Mouse (Mus musculus) small intestine, adult 2 months (tissue): ENCODE measurements around the gene Susd4.

Experiments used
- CTCF ChIP-seq: fragments of 200-500 bp; IDR thresholded peaks from 2 replicates; pipeline ENCODE4 v1.5.1; 2012; ENCODE audit warnings: low read depth, mild to moderate bottlenecking, control low read depth, inconsistent platforms, low read length, moderate library complexity, mixed read lengths; ENCODE audit not compliant: insufficient replicate concordance, insufficient read length; ENCODE audit errors: extremely low read depth
- POLR2A ChIP-seq: fragments of 200-500 bp; IDR thresholded peaks from 2 replicates; pipeline ENCODE4 v1.6.1; 2012; ENCODE audit warnings: low read depth, mild to moderate bottlenecking, control low read depth, inconsistent platforms, low read length, moderate library complexity

DNA sequence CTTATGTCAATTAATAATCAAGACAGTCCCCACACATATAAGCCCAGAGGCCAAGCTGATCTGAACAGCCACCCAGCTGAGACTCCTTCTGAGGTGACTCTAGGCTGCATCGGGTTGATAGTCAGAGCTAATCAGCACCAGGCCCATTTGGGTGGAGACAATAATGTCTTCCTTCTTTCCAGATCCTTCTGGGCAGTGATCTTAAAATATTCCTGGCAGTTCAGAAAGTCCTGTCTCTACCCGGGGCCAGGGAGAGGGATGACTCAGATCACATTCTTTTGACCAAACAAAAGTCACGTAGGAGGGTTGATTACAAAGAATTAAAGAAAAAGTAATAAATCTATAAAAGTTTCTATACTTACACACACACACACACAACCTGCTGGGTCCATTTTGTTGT lies 180.3 kb downstream of the Susd4 start:
- TF ChIP-seq CTCF (no peak), POLR2A (no peak)
